Mouse (Mus musculus) lung, adult 2 months (tissue): Measurements from ENCODE around the gene Selenon.

Experiments
- CTCF ChIP-seq: fragments of 200-500 bp; IDR thresholded peaks from 2 replicates; pipeline ENCODE4 v1.5.1; 2011; ENCODE audit warnings: mild to moderate bottlenecking, low read length, control low read depth; ENCODE audit not compliant: insufficient read depth
- POLR2A ChIP-seq: fragments of 200-500 bp; IDR thresholded peaks from 2 replicates; pipeline ENCODE4 v1.6.1; 2011; ENCODE audit warnings: low read depth, mild to moderate bottlenecking, control low read depth, low read length, borderline replicate concordance; ENCODE audit errors: extremely low read depth

DNA sequence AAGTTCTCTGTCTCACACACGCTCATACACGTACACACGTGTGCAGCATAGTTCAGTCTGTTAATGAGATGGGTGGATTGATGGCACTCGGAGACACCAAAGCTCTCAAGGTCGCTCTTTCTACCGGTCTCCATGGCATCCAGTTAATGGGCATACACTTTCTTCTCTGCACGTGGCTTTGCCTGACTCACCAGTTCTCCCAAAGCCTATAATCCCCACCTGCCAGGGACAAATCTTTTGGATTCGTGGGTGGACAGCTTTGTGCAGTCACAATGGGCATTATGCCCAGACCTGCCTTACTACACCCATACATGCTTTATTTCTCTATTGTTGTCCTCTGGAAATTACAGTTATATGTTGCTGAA lies 16.2 kb downstream of the Selenon start:
- TF ChIP-seq CTCF (no peak), POLR2A (no peak)
